Mouse (Mus musculus): Measurements from ENCODE around the gene Metrn. TPM values are rescaled to one million over a fixed set of nuclear protein-coding genes. Genes with fewer than 3 reads are reported as not detected.
A peak's percentile ranks its signal among the peaks of the same experiment; 100 is the strongest.

Metrn gene
- polyA plus RNA-seq, 1 experiment from 2014 or later = 3.0 TPM

GRCm38 (mm10) chr17:25783861-25784574 lies 12.9 kb downstream of the Metrn start:
- Histone ChIP-seq H3K79me2 (ENCODE audit: inconsistent target) (peaks cover 9% of the 10 kb centered on the region; the same call in 1 of the 2 replicates), H3K27ac (no peak overlapping the region), H3K36me3 (ENCODE audit: inconsistent target) (peaks cover 43% of the 10 kb centered on the region), H3K4me3 (ENCODE audit: inconsistent target) (no peak overlapping the region)
- WGBS (ENCODE audit: missing documents) = 70% methylated on average over 15 of the region's 15 CpGs

- whole genome bisulfite sequencing (ENCODE audit: missing documents) = 92% methylated on average over 7 of the region's 7 CpGs
- no peak overlapping the region for H3K27ac ChIP-seq
- H3K79me2 ChIP-seq (ENCODE audit: inconsistent target) = peaks cover 9% of the 10 kb centered on the region; the same call in 1 of the 2 replicates
- peaks cover 48% of the 10 kb centered on the region for H3K36me3 ChIP-seq (ENCODE audit: inconsistent target)
- H3K4me3 ChIP-seq (ENCODE audit: inconsistent target) = no peak overlapping the region
These were observed 13.8 kb downstream of the Metrn start for GRCm38 (mm10) chr17:25783086-25783485.

GRCm38 (mm10) chr17:25781339-25781738 lies 15.6 kb downstream of the Metrn start:
- Histone ChIP-seq H3K27ac (no peak overlapping the region), H3K79me2 (ENCODE audit: inconsistent target) (peaks cover 9% of the 10 kb centered on the region; the same call in 1 of the 2 replicates), H3K36me3 (ENCODE audit: inconsistent target) (peaks cover 62% of the 10 kb centered on the region), H3K4me3 (ENCODE audit: inconsistent target) (no peak overlapping the region)
- WGBS (ENCODE audit: missing documents) = 93% methylated on average over 6 of the region's 6 CpGs

GRCm38 (mm10) chr17:25777948-25778347 lies 19.0 kb downstream of the Metrn start:
- H3K36me3 ChIP-seq (ENCODE audit: inconsistent target) = peaks cover 62% of the 10 kb centered on the region
- H3K79me2 ChIP-seq (ENCODE audit: inconsistent target) = peaks cover 19% of the 10 kb centered on the region
- H3K4me3 ChIP-seq (ENCODE audit: inconsistent target) = no peak overlapping the region
- H3K27ac ChIP-seq = no peak overlapping the region
- 88% methylated on average over 5 of the region's 5 CpGs for WGBS (ENCODE audit: missing documents)

GRCm38 (mm10) chr17:25775318-25776062 lies 21.4 kb downstream of the Metrn start:
- WGBS (ENCODE audit: missing documents) = 80% methylated on average over 10 of the region's 10 CpGs

GRCm38 (mm10) chr17:25773549-25774120 lies 23.3 kb downstream of the Metrn start, which contains the start of gene Narfl:
Gene Narfl, plus strand, starts transcription at chr17:25773776.
- Histone ChIP-seq H3K27ac (peak within 1 kb of the TSS; percentile 61), H3K4me3 (ENCODE audit: inconsistent target) (peak within 1 kb of the TSS; percentile 93), H3K79me2 (ENCODE audit: inconsistent target) (peaks cover 19% of the 10 kb centered on the region), H3K36me3 (ENCODE audit: inconsistent target) (peaks cover 20% of the 10 kb centered on the region)
- 1% methylated on average over 37 of the region's 37 CpGs for WGBS (ENCODE audit: missing documents)

More at GRCm38 (mm10) chr17:25775318-25776062, 21.4 kb downstream of the Metrn start:
- Histone ChIP-seq H3K4me3 (ENCODE audit: inconsistent target) (no peak overlapping the region), H3K27ac (no peak overlapping the region), H3K36me3 (ENCODE audit: inconsistent target) (peaks cover 38% of the 10 kb centered on the region), H3K79me2 (ENCODE audit: inconsistent target) (peaks cover 19% of the 10 kb centered on the region)

- H3K36me3 ChIP-seq (ENCODE audit: inconsistent target) = no peaks in the 10 kb centered on the region
- H3K79me2 ChIP-seq (ENCODE audit: inconsistent target) = peaks cover 7% of the 10 kb centered on the region
- H3K27ac ChIP-seq = no peak overlapping the region
- WGBS (ENCODE audit: missing documents) = 58% methylated on average over 8 of the region's 9 CpGs
- H3K4me3 ChIP-seq (ENCODE audit: inconsistent target) = no peak overlapping the region
These were observed 27.6 kb downstream of the Metrn start for GRCm38 (mm10) chr17:25769331-25769730.

- WGBS (ENCODE audit: missing documents) = 78% methylated on average over 5 of the region's 5 CpGs
- Histone ChIP-seq H3K79me2 (ENCODE audit: inconsistent target) (no peaks in the 10 kb centered on the region), H3K27ac (no peak overlapping the region), H3K4me3 (ENCODE audit: inconsistent target) (no peak overlapping the region), H3K36me3 (ENCODE audit: inconsistent target) (no peaks in the 10 kb centered on the region)
These were observed 31.1 kb downstream of the Metrn start for GRCm38 (mm10) chr17:25765886-25766285.

GRCm38 (mm10) chr17:25762591-25762990 lies 34.3 kb downstream of the Metrn start:
- WGBS (ENCODE audit: missing documents) = 62% methylated on average over 3 of the region's 3 CpGs
- H3K79me2 ChIP-seq (ENCODE audit: inconsistent target) = no peaks in the 10 kb centered on the region
- H3K27ac ChIP-seq = no peak overlapping the region
- H3K4me3 ChIP-seq (ENCODE audit: inconsistent target) = no peak overlapping the region
- H3K36me3 ChIP-seq (ENCODE audit: inconsistent target) = no peaks in the 10 kb centered on the region

GRCm38 (mm10) chr17:25761561-25761970 lies 35.4 kb downstream of the Metrn start:
- Histone ChIP-seq H3K4me3 (ENCODE audit: inconsistent target) (no peak overlapping the region), H3K36me3 (ENCODE audit: inconsistent target) (no peaks in the 10 kb centered on the region), H3K27ac (peak overlapping the region; percentile 17; the same call in 1 of the 2 replicates), H3K79me2 (ENCODE audit: inconsistent target) (no peaks in the 10 kb centered on the region)
- WGBS (ENCODE audit: missing documents) = 41% methylated on average over 4 of the region's 4 CpGs

- Histone ChIP-seq H3K27ac (no peak overlapping the region), H3K36me3 (ENCODE audit: inconsistent target) (no peaks in the 10 kb centered on the region), H3K79me2 (ENCODE audit: inconsistent target) (no peaks in the 10 kb centered on the region), H3K4me3 (ENCODE audit: inconsistent target) (no peak overlapping the region)
- WGBS (ENCODE audit: missing documents) = 70% methylated on average over 8 of the region's 8 CpGs
These were observed 36.8 kb downstream of the Metrn start for GRCm38 (mm10) chr17:25760148-25760547.

- Histone ChIP-seq H3K79me2 (ENCODE audit: inconsistent target) (no peaks in the 10 kb centered on the region), H3K36me3 (ENCODE audit: inconsistent target) (no peaks in the 10 kb centered on the region), H3K4me3 (ENCODE audit: inconsistent target) (no peak overlapping the region), H3K27ac (no peak overlapping the region)
- 91% methylated on average over 3 of the region's 3 CpGs for WGBS (ENCODE audit: missing documents)
These were observed 39.2 kb downstream of the Metrn start for GRCm38 (mm10) chr17:25757691-25758090.

GRCm38 (mm10) chr17:25756378-25757242 lies 40.3 kb downstream of the Metrn start:
- Histone ChIP-seq H3K36me3 (ENCODE audit: inconsistent target) (no peaks in the 10 kb centered on the region), H3K27ac (no peak overlapping the region), H3K4me3 (ENCODE audit: inconsistent target) (no peak overlapping the region), H3K79me2 (ENCODE audit: inconsistent target) (no peaks in the 10 kb centered on the region)
- 81% methylated on average over 9 of the region's 9 CpGs for WGBS (ENCODE audit: missing documents)

All from macrophage (primary cell).